ENCODE assay signal across 11 mouse cellular contexts in genomic region chr3:51916902-51917301, GRCm38 (mm10).
DNase-seq lines count a peak whose midpoint lies in the region; ATAC-seq and TF ChIP-seq lines count a peak whose summit lies in the region.
"Had no signal": no experiment of that assay in that cellular context is flagged by ENCODE, and none has a peak within 500 bp of the region (broad histone marks: within the 10 kb centered on the region; RNA-seq: fewer than 3 reads in every experiment).

No protein-coding gene starts in this region.

- no peak for TF ChIP-seq POLR2A in myocyte (IDR thresholded peaks at IDR 0.05; ENCODE audit: insufficient read length, low read depth)

- peaks cover 30% of the 10 kb centered on the region for H3K4me1 ChIP-seq in heart, embryonic 15.5 days (replicated peaks)
- H3K4me1 ChIP-seq in lung, embryonic 16.5 days (replicated peaks; ENCODE audit: control insufficient read depth, insufficient read depth, low read length), result peaks cover 32% of the 10 kb centered on the region
- peaks cover 30% of the 10 kb centered on the region for H3K4me1 ChIP-seq in intestine, embryonic 16.5 days (ENCODE audit: control insufficient read depth, insufficient read depth, low read length)

- H3K27me3 ChIP-seq in heart, embryonic 15.5 days, result no peaks in the 10 kb centered on the region
- no peaks in the 10 kb centered on the region for H3K27me3 ChIP-seq in lung, embryonic 16.5 days (ENCODE audit: control insufficient read depth, insufficient read depth, low read depth, low read length)
- no peaks in the 10 kb centered on the region for H3K27me3 ChIP-seq in intestine, embryonic 16.5 days (replicated peaks; ENCODE audit: control insufficient read depth, insufficient read depth, low read length)
- no peaks in the 10 kb centered on the region for H3K27me3 ChIP-seq in myocyte (ENCODE audit: control insufficient read depth, insufficient read depth, insufficient read length)
- H3K27me3 ChIP-seq: Patski had no signal

- DNase-seq in heart, postnatal 14 days, result no peak
- DNase-seq in lung, postnatal 36 days, result no peak
- DNase-seq in urinary bladder, postnatal 10 days (ENCODE audit: low spot score), result no peak
- DNase-seq: adrenal gland, adult 8-10 months; spleen, adult 18-20 months had no signal

- no peaks in the 10 kb centered on the region for H3K36me3 ChIP-seq in heart, embryonic 15.5 days
- no peaks in the 10 kb centered on the region for H3K36me3 ChIP-seq in lung, embryonic 16.5 days (ENCODE audit: control insufficient read depth, insufficient read depth, low read length)
- H3K36me3 ChIP-seq in intestine, embryonic 16.5 days (ENCODE audit: control insufficient read depth, insufficient read depth, low read length), result no peaks in the 10 kb centered on the region
- no peaks in the 10 kb centered on the region for H3K36me3 ChIP-seq in myocyte (ENCODE audit: control insufficient read depth, insufficient read depth)

- H3K4me2 ChIP-seq in heart, embryonic 15.5 days, result no peak overlapping the region
- H3K4me2 ChIP-seq in lung, embryonic 16.5 days (ENCODE audit: low read depth, low read length), result 0 out of 2 replicates have a peak overlapping the region, but pooled peaks have one; percentile 16
- peak overlapping the region; percentile 28 for H3K4me2 ChIP-seq in intestine, embryonic 16.5 days (ENCODE audit: low read depth, low read length)
- H3K4me2 ChIP-seq in myocyte (ENCODE audit: low read depth), result no peak overlapping the region

- H3K27ac ChIP-seq in heart, embryonic 15.5 days, result peak overlapping the region; percentile 82; the same call in 1 of the 2 replicates
- peak overlapping the region; percentile 89 for H3K27ac ChIP-seq in lung, embryonic 16.5 days (ENCODE audit: low read length)
- peak overlapping the region; percentile 93 for H3K27ac ChIP-seq in intestine, embryonic 16.5 days (ENCODE audit: low read length)

- no peaks in the 10 kb centered on the region for H3K9me3 ChIP-seq in heart, embryonic 15.5 days (replicated peaks)
- H3K9me3 ChIP-seq in lung, embryonic 16.5 days (ENCODE audit: control insufficient read depth, low read length), result peaks cover 2% of the 10 kb centered on the region; the same call in 1 of the 2 replicates
- H3K9me3 ChIP-seq in intestine, embryonic 16.5 days (ENCODE audit: control insufficient read depth, low read length), result no peaks in the 10 kb centered on the region

- ATAC-seq in heart, embryonic 15.5 days (replicated peaks; ENCODE audit: insufficient number of reproducible peaks, insufficient read depth, low FRiP score, low read depth), result no peak
- peak; percentile 24 for ATAC-seq in lung, embryonic 16.5 days (ENCODE audit: low read depth)
- ATAC-seq in intestine, embryonic 16.5 days, result peak; percentile 59
- no peak for ATAC-seq in erythroid progenitor cell, adult 5-6 weeks (replicated peaks; ENCODE audit: low FRiP score, poor library complexity, severe bottlenecking)

- no peak overlapping the region for H3ac ChIP-seq in myocyte (ENCODE audit: control insufficient read depth, insufficient read length)

- H3K4me3 ChIP-seq in heart, embryonic 15.5 days, result no peak overlapping the region
- no peak overlapping the region for H3K4me3 ChIP-seq in lung, embryonic 16.5 days (ENCODE audit: low read length)
- no peak overlapping the region for H3K4me3 ChIP-seq in intestine, embryonic 16.5 days (ENCODE audit: low read length)
- H3K4me3 ChIP-seq in myocyte, result no peak overlapping the region

- 86% methylated on average over 4 of the region's 4 CpGs for WGBS in heart, embryonic 15.5 days
- 75% methylated on average over 4 of the region's 4 CpGs for WGBS in lung, embryonic 16.5 days
- WGBS in intestine, embryonic 16.5 days, result 54% methylated on average over 4 of the region's 4 CpGs

- peaks cover 5% of the 10 kb centered on the region for H3K79me2 ChIP-seq in myocyte (ENCODE audit: control insufficient read depth, insufficient read depth)

- intact Hi-C loops in heart, postnatal 14 days (cut with DNase I), result loop anchor here (5.0 kb wide), 1 partner anchor 185 kb away; no protein-coding TSS in a partner anchor

- H3K9ac ChIP-seq in heart, embryonic 15.5 days, result no peak overlapping the region
- H3K9ac ChIP-seq in lung, embryonic 16.5 days (ENCODE audit: low read length), result no peak overlapping the region
- peak overlapping the region; percentile 31; the same call in 1 of the 2 replicates for H3K9ac ChIP-seq in intestine, embryonic 16.5 days (ENCODE audit: low read depth, low read length)

TF ChIP-seq in myocyte, 11 proteins besides CTCF, POLR2A, EP300 and RAD21:
- TF ChIP-seq MYOD1 (IDR thresholded peaks at IDR 0.05; ENCODE audit: control insufficient read depth in 1 of 3, insufficient read length in 2 of 3, low read depth in 2 of 3), result peak in 2 of 3 experiments; percentile 34 to 61
- TF ChIP-seq REST (IDR thresholded peaks at IDR 0.05; ENCODE audit: insufficient read depth, insufficient read length), result no peak
TF ChIP-seq in myocyte: peak in this region for 1.

Comparison
In these comparisons a context has a peak if more than half of its experiments do, and no peak if none do; other contexts are left out.
1. ATAC-seq: peak in lung, embryonic 16.5 days (single experiment) and intestine, embryonic 16.5 days (single experiment); none in heart, embryonic 15.5 days (single experiment) and erythroid progenitor cell, adult 5-6 weeks (single experiment).
2. H3K4me2 ChIP-seq: peak in lung, embryonic 16.5 days (single experiment) and intestine, embryonic 16.5 days (single experiment); none in heart, embryonic 15.5 days (single experiment) and myocyte (single experiment).
3. Peak in every context shown above with its lines, with median percentiles within 50 percentile points of each other: H3K27ac ChIP-seq.